Mouse (Mus musculus) embryonic fibroblast, embryonic 13.5 days (primary cell): Measurements from ENCODE around the gene Acer3.

Source experiments
- CTCF ChIP-seq: IDR thresholded peaks from 2 replicates; pipeline ENCODE4 v1.5.1; 2011; ENCODE audit warnings: mild to moderate bottlenecking, control low read depth, low read length, moderate library complexity, borderline replicate concordance; ENCODE audit not compliant: insufficient read depth
- POLR2A ChIP-seq: IDR thresholded peaks from 2 replicates; pipeline ENCODE4 v1.6.1; 2011; ENCODE audit warnings: low read depth, mild to moderate bottlenecking, control low read depth, low read length, moderate library complexity

DNA sequence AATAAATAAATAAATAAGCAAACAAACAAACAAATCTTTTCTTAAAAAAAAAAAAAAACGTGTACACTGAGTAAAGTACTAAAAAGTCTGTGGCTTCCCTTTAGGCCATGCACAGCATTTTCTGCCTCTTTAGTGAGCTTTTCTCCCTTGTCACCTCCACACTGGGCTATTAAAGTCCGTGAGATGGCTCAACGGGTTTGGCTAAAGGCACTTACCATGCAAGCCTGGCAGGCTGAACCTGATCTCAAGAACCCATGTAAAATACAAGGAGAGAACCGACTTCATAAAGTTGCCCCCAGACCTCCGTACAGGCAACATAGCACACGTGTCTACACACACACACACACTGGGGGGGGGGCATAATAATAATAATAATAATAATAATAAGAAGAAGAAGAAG, 10.7 kb downstream of the Acer3 start:
- no peak for TF ChIP-seq POLR2A
- no peak for TF ChIP-seq CTCF
